Mouse (Mus musculus) hindlimb bud, embryonic 11.5 days (tissue): ENCODE measurements around the gene E030018B13Rik.

Experiments used
- DNase-seq: peaks from one replicate; pipeline ENCODE4 v3.0.0-alpha.2; 2012; ENCODE audit warnings: low read depth, low spot score; ENCODE audit errors: extremely low spot score

The E030018B13Rik gene

GRCm38 (mm10) chr7:63957872-63958640 is 41.4 kb downstream of the E030018B13Rik start:
- no peak for DNase-seq

- no peak for DNase-seq
Measured at GRCm38 (mm10) chr7:63963632-63964031, 47.0 kb downstream of the E030018B13Rik start.

- no peak for DNase-seq
Measured at GRCm38 (mm10) chr7:63964121-63964520, 47.5 kb downstream of the E030018B13Rik start.

- no peak for DNase-seq
Measured at GRCm38 (mm10) chr7:63965135-63965534, 48.5 kb downstream of the E030018B13Rik start.

- no peak for DNase-seq
Measured at GRCm38 (mm10) chr7:63965635-63966418, 49.2 kb downstream of the E030018B13Rik start.

GRCm38 (mm10) chr7:63969941-63970340 is 53.3 kb downstream of the E030018B13Rik start:
- DNase-seq = no peak
